Mouse (Mus musculus): Measurements from ENCODE around the gene Gna14.

DNA sequence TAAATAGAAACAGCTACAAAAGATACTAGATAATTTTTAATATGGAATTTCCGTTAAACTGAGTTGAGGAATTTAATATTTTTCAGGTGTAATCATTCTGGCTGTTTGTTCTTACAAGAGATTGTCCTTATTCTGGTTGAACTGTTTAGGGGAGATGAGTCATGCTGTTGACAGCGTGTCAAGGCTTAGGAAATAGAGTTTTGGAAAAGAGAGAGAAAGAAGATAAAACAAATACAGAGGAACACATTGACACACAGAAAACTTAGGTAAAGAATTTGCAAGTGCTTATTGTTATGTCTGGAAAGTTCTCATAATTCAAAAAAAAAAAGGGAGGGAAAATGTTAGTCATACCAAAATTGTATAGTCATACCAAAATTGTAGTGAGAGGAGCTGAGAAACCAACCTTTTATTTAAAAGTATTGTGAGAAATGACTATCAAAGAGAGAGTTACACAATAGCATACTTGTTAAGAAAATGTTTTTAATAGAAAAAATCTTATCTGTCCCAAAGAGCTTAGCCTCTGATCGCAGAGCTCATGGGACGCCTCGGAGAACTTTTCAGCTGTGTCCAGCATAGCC, 17.4 kb upstream of the Gna14 start:
- no peak for TF ChIP-seq CTCF (IDR thresholded peaks at IDR 0.05; ENCODE audit: low read depth, low read length)
- TF ChIP-seq POLR2A (IDR thresholded peaks at IDR 0.05; ENCODE audit: extremely low read depth, insufficient read depth, low read length) = no peak
